Mouse (Mus musculus): ENCODE data around the gene Cdh23. TPM values are rescaled to one million over a fixed set of nuclear protein-coding genes. Genes with fewer than 3 reads are reported as not detected.

Gene Cdh23
- total RNA-seq, 1 experiment = 2.3 TPM

DNA sequence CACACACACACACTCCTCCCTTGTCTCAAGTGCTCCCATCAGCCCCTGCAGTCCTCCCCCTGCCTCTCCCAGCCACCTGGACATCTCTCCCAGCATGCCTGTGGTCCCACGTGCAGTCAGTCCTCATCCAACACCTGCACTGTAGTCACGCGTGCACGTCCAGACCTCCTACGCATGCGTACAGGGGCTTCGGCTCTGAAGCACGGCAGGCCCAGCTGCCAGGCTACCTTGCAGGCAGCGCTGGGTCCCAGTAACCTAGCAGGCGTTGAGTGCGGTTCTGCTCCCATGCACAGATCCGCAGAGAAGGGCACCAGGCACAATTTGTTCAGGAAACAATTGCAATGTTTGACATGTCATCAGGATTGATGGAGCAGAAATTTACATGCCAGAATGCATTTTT, 249.1 kb downstream of the Cdh23 start:
- TF ChIP-seq MAFK (IDR thresholded peaks at IDR 0.05; ENCODE audit: insufficient read depth, low read depth, low read length) (no peak), HCFC1 (IDR thresholded peaks at IDR 0.05; ENCODE audit: borderline replicate concordance, insufficient read depth, low read length) (no peak), CHD2 (IDR thresholded peaks at IDR 0.05; ENCODE audit: low read depth, low read length) (no peak)
- no peaks in the 10 kb centered on the region for H3K9me3 ChIP-seq (ENCODE audit: control insufficient read depth, insufficient read depth, low read depth, low read length)
- in situ Hi-C loops (cut with MboI; ENCODE audit: low sequenced_read_pairs in 2 of 2, unreplicated experiment in 2 of 2) = no loop called here
- H3K4me1 ChIP-seq (ENCODE audit: control insufficient read depth in 2 of 2, insufficient read depth in 2 of 2, low read length in 2 of 2, poor library complexity in 1 of 2) = no peaks in the 10 kb centered on the region
- DNase-seq (ENCODE audit: low read depth, low spot score) = no peak
- no peak overlapping the region for H3K9ac ChIP-seq (ENCODE audit: insufficient read depth, low read depth, low read length, poor library complexity, severe bottlenecking)
- H3K4me3 ChIP-seq (ENCODE audit: insufficient read depth in 1 of 2, low read depth in 1 of 2, low read length in 2 of 2, poor library complexity in 1 of 2, severe bottlenecking in 1 of 2) = no peak overlapping the region
- no peak overlapping the region for H3K27ac ChIP-seq (ENCODE audit: insufficient read depth, low read depth, low read length, poor library complexity, severe bottlenecking)
- H3K36me3 ChIP-seq (ENCODE audit: control insufficient read depth, insufficient read depth, low read length, poor library complexity, severe bottlenecking) = no peaks in the 10 kb centered on the region; the same call in 1 of the 2 replicates

DNA sequence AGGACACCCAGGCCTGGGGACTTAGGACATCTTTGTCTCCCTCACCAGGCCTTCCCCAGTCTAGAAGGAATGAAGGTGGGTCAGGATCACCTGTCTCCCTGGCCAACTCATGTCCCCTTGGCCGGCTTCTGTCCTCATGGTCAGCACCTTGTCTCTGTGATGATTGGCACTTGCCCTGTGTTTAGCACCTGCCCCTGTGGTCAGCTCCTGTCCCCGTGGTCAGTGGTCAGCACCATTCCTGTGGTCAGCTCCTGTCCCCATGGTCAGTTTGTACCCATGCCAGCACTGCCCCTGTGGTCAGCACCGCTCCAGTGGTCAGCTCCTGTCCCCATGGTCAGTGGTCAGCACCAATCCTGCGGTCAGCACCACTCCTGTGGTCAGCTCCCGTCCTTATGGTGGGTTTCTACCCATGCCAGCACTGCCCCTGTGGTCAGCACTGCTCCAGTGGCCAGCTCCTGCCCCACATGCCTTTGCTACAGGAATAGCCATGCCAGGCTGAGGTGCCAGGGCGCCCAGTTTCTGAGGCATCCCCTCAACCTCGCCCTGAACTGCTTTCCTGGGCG, 251.2 kb downstream of the Cdh23 start:
- no peaks in the 10 kb centered on the region for H3K9me3 ChIP-seq (ENCODE audit: control insufficient read depth, insufficient read depth, low read depth, low read length)
- no peak for DNase-seq (ENCODE audit: low read depth, low spot score)
- no peaks in the 10 kb centered on the region for H3K4me1 ChIP-seq (ENCODE audit: control insufficient read depth in 2 of 2, insufficient read depth in 2 of 2, low read length in 2 of 2, poor library complexity in 1 of 2)
- TF ChIP-seq MAFK (IDR thresholded peaks at IDR 0.05; ENCODE audit: insufficient read depth, low read depth, low read length) (no peak), HCFC1 (IDR thresholded peaks at IDR 0.05; ENCODE audit: borderline replicate concordance, insufficient read depth, low read length) (no peak), ZNF384 (IDR thresholded peaks at IDR 0.05; ENCODE audit: low read depth, low read length) (no peak), CHD2 (IDR thresholded peaks at IDR 0.05; ENCODE audit: low read depth, low read length) (no peak), ZC3H11A (IDR thresholded peaks at IDR 0.05; ENCODE audit: borderline replicate concordance, low read depth, low read length) (no peak)
- H3K9ac ChIP-seq (ENCODE audit: insufficient read depth, low read depth, low read length, poor library complexity, severe bottlenecking) = no peak overlapping the region
- H3K27ac ChIP-seq (ENCODE audit: insufficient read depth, low read depth, low read length, poor library complexity, severe bottlenecking) = no peak overlapping the region
- in situ Hi-C loops (cut with MboI; ENCODE audit: low sequenced_read_pairs in 2 of 2, unreplicated experiment in 2 of 2) = no loop called here
- H3K36me3 ChIP-seq (ENCODE audit: control insufficient read depth, insufficient read depth, low read length, poor library complexity, severe bottlenecking) = no peaks in the 10 kb centered on the region; the same call in 1 of the 2 replicates
- H3K4me3 ChIP-seq (ENCODE audit: insufficient read depth in 1 of 2, low read depth in 1 of 2, low read length in 2 of 2, poor library complexity in 1 of 2, severe bottlenecking in 1 of 2) = no peak overlapping the region

DNA sequence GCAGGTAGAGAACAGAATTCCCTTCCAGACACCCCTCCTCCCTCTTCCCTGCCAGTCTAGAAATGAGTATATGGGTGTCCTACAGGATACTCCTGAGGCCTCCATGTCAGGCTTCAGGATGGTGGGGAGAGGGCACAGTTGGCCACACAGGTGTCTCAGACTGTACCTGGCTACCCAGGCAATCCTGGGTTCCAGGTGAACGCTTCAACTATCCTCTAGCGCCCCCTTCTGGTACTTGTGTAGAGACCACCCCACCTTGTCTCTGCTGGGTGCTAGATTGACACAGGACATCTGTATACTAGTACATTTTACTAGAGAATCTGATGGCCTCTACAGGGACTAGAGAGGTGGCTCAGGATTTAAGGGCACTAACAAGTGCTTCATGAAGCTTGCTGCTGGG, 253.2 kb downstream of the Cdh23 start:
- TF ChIP-seq MAFK (IDR thresholded peaks at IDR 0.05; ENCODE audit: insufficient read depth, low read depth, low read length) (no peak), ZC3H11A (IDR thresholded peaks at IDR 0.05; ENCODE audit: borderline replicate concordance, low read depth, low read length) (no peak), HCFC1 (IDR thresholded peaks at IDR 0.05; ENCODE audit: borderline replicate concordance, insufficient read depth, low read length) (no peak), CHD2 (IDR thresholded peaks at IDR 0.05; ENCODE audit: low read depth, low read length) (no peak), ZNF384 (IDR thresholded peaks at IDR 0.05; ENCODE audit: low read depth, low read length) (no peak)
- Histone ChIP-seq H3K36me3 (ENCODE audit: control insufficient read depth, insufficient read depth, low read length, poor library complexity, severe bottlenecking) (no peaks in the 10 kb centered on the region; the same call in 1 of the 2 replicates), H3K9me3 (ENCODE audit: control insufficient read depth, insufficient read depth, low read depth, low read length) (no peaks in the 10 kb centered on the region), H3K27ac (ENCODE audit: insufficient read depth, low read depth, low read length, poor library complexity, severe bottlenecking) (no peak overlapping the region), H3K4me3 (ENCODE audit: insufficient read depth in 1 of 2, low read depth in 1 of 2, low read length in 2 of 2, poor library complexity in 1 of 2, severe bottlenecking in 1 of 2) (no peak overlapping the region), H3K4me1 (ENCODE audit: control insufficient read depth in 2 of 2, insufficient read depth in 2 of 2, low read length in 2 of 2, poor library complexity in 1 of 2) (no peaks in the 10 kb centered on the region), H3K9ac (ENCODE audit: insufficient read depth, low read depth, low read length, poor library complexity, severe bottlenecking) (no peak overlapping the region)
- no peak for DNase-seq (ENCODE audit: low read depth, low spot score)
- in situ Hi-C loops (cut with MboI; ENCODE audit: low sequenced_read_pairs in 2 of 2, unreplicated experiment in 2 of 2) = no loop called here

DNA sequence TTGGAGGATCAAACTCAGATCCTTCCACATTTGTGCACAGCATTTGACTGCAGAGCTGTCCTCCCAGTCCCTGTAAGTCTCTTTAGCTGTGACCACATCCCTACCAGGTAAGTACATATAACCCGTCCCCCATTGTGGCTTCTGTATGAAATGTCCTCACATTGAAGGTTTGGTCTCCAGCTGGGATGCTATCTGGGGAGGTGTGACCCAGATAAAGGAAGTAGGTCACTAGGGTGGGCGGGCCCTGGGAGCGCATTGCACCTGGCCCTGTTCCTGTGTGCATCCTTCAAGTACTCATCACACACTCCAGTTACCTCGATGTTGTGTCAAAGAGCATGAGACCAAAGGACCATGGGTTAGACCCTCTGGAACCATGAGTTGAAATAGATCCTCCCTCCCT, 254.0 kb downstream of the Cdh23 start:
- Histone ChIP-seq H3K4me3 (ENCODE audit: insufficient read depth in 1 of 2, low read depth in 1 of 2, low read length in 2 of 2, poor library complexity in 1 of 2, severe bottlenecking in 1 of 2) (no peak overlapping the region), H3K9me3 (ENCODE audit: control insufficient read depth, insufficient read depth, low read depth, low read length) (no peaks in the 10 kb centered on the region), H3K27ac (ENCODE audit: insufficient read depth, low read depth, low read length, poor library complexity, severe bottlenecking) (no peak overlapping the region), H3K4me1 (ENCODE audit: control insufficient read depth in 2 of 2, insufficient read depth in 2 of 2, low read length in 2 of 2, poor library complexity in 1 of 2) (no peaks in the 10 kb centered on the region), H3K36me3 (ENCODE audit: control insufficient read depth, insufficient read depth, low read length, poor library complexity, severe bottlenecking) (no peaks in the 10 kb centered on the region; the same call in 1 of the 2 replicates), H3K9ac (ENCODE audit: insufficient read depth, low read depth, low read length, poor library complexity, severe bottlenecking) (no peak overlapping the region)
- in situ Hi-C loops (cut with MboI; ENCODE audit: low sequenced_read_pairs in 2 of 2, unreplicated experiment in 2 of 2) = no loop called here
- no peak for TF ChIP-seq ZC3H11A (IDR thresholded peaks at IDR 0.05; ENCODE audit: borderline replicate concordance, low read depth, low read length)
- no peak for TF ChIP-seq HCFC1 (IDR thresholded peaks at IDR 0.05; ENCODE audit: borderline replicate concordance, insufficient read depth, low read length)
- no peak for TF ChIP-seq ZNF384 (IDR thresholded peaks at IDR 0.05; ENCODE audit: low read depth, low read length)
- no peak for TF ChIP-seq MAFK (IDR thresholded peaks at IDR 0.05; ENCODE audit: insufficient read depth, low read depth, low read length)
- no peak for TF ChIP-seq CHD2 (IDR thresholded peaks at IDR 0.05; ENCODE audit: low read depth, low read length)
- DNase-seq (ENCODE audit: low read depth, low spot score) = no peak

DNA sequence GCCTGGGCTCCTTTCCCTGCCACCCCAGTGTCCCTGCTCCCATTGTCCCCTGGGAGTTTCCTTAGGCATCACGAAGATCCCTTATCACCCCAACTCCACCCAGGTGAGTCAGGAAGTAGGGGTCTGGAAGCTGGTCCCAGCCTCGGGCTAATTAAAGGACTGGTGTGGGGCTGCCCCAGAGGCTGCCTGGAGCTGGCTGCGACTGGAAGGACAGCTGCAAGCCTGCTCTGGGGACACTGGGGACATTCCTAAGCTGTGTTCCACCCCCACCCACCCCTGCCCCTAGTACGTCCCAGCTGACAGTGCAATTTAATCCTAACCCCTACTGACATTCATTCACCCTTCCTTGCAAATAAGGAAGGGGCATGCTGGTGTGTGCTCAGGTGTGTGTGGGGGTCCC, 263.6 kb downstream of the Cdh23 start:
- TF ChIP-seq HCFC1 (IDR thresholded peaks at IDR 0.05; ENCODE audit: borderline replicate concordance, insufficient read depth, low read length) (no peak), ZNF384 (IDR thresholded peaks at IDR 0.05; ENCODE audit: low read depth, low read length) (no peak), CHD2 (IDR thresholded peaks at IDR 0.05; ENCODE audit: low read depth, low read length) (no peak), ZC3H11A (IDR thresholded peaks at IDR 0.05; ENCODE audit: borderline replicate concordance, low read depth, low read length) (no peak), MAFK (IDR thresholded peaks at IDR 0.05; ENCODE audit: insufficient read depth, low read depth, low read length) (no peak)
- DNase-seq (ENCODE audit: low read depth, low spot score) = no peak
- in situ Hi-C loops (cut with MboI; ENCODE audit: low sequenced_read_pairs in 2 of 2, unreplicated experiment in 2 of 2) = no loop called here
- H3K9me3 ChIP-seq (ENCODE audit: control insufficient read depth, insufficient read depth, low read depth, low read length) = no peaks in the 10 kb centered on the region
- H3K9ac ChIP-seq (ENCODE audit: insufficient read depth, low read depth, low read length, poor library complexity, severe bottlenecking) = no peak overlapping the region
- no peak overlapping the region for H3K27ac ChIP-seq (ENCODE audit: insufficient read depth, low read depth, low read length, poor library complexity, severe bottlenecking)
- H3K4me1 ChIP-seq (ENCODE audit: control insufficient read depth in 2 of 2, insufficient read depth in 2 of 2, low read length in 2 of 2, poor library complexity in 1 of 2) = no peaks in the 10 kb centered on the region; a peak in 1 of 4 replicates
- no peaks in the 10 kb centered on the region for H3K36me3 ChIP-seq (ENCODE audit: control insufficient read depth, insufficient read depth, low read length, poor library complexity, severe bottlenecking)
- H3K4me3 ChIP-seq (ENCODE audit: insufficient read depth in 1 of 2, low read depth in 1 of 2, low read length in 2 of 2, poor library complexity in 1 of 2, severe bottlenecking in 1 of 2) = no peak overlapping the region
